Mouse (Mus musculus) midbrain, embryonic 14.5 days (tissue): ENCODE results near the gene Bak1. TPM values are rescaled to one million over a fixed set of nuclear protein-coding genes. Genes with fewer than 3 reads are reported as not detected.
A peak's percentile ranks its signal among the peaks of the same experiment; 100 is the strongest.

Experiments
- ATAC-seq: fragments of 200-750 bp; cut with Nextera tagmentation; 2 replicates; pipeline ENCODE4 v1.8.0; 2017; ENCODE audit warnings: moderate number of reproducible peaks, moderate library complexity; ENCODE audit not compliant: low FRiP score, low TSS enrichment
- DNase-seq: peaks from one replicate; pipeline ENCODE4 v3.0.0-alpha.2; 2015
- H3K27ac ChIP-seq: fragments of 300-500 bp; sonication (generic); replicated peaks from 2 replicates; pipeline ENCODE4 v1.5.1; 2014; ENCODE audit warnings: mild to moderate bottlenecking, low read depth, low read length, moderate library complexity
- H3K27me3 ChIP-seq: fragments of 300-500 bp; sonication (generic); 2 replicates; pipeline ENCODE4 v1.6.1; 2014; ENCODE audit warnings: low read length, control low read depth, mixed read lengths; ENCODE audit not compliant: control insufficient read depth, insufficient read depth
- H3K36me3 ChIP-seq: fragments of 300-500 bp; sonication (generic); 2 replicates; pipeline ENCODE4 v1.6.1; 2014; ENCODE audit warnings: low read length, control low read depth; ENCODE audit not compliant: control insufficient read depth, insufficient read depth
- H3K4me1 ChIP-seq: fragments of 300-500 bp; sonication (generic); 2 replicates; pipeline ENCODE4 v1.6.1; 2014; ENCODE audit warnings: mild to moderate bottlenecking, antibody characterized with exemption, low read length, control low read depth; ENCODE audit not compliant: control insufficient read depth, insufficient read depth
- H3K4me2 ChIP-seq: fragments of 300-500 bp; sonication (generic); 2 replicates; pipeline ENCODE4 v1.6.1; 2014; ENCODE audit warnings: mild to moderate bottlenecking, low read length, moderate library complexity
- H3K4me3 ChIP-seq: fragments of 300-500 bp; sonication (generic); replicated peaks from 2 replicates; pipeline ENCODE4 v1.5.1; 2014; ENCODE audit warnings: low read depth, low read length
- H3K9ac ChIP-seq: fragments of 300-500 bp; sonication (generic); replicated peaks from 2 replicates; pipeline ENCODE4 v1.6.1; 2014; ENCODE audit warnings: mild to moderate bottlenecking, low read length, moderate library complexity
- H3K9me3 ChIP-seq: fragments of 300-500 bp; sonication (generic); 2 replicates; pipeline ENCODE4 v1.6.1; 2016; ENCODE audit warnings: low read length, control low read depth, mixed read lengths; ENCODE audit not compliant: control insufficient read depth
- WGBS: fragments of 180-500 bp; shearing (Covaris S2); extraction: QIAGEN DNeasy Blood & Tissue Kit; methylation state at CpG from one replicate; pipeline ENCODE4 v1.1.7; 2014; 5-methylcytosine and 5-hydroxymethylcytosine counted together
- polyA plus RNA-seq: library from polyadenylated mRNA; unstranded; fragments of >200 nt; fragmentation: Nextera tagmentation; extraction: Ambion mirVana; gene quantifications from 2 replicates; pipeline ENCODE4 v1.2.1, GENCODE M21; 2014

Gene Bak1
- polyA plus RNA-seq, 1 experiment from 2014 or later: 5.8 TPM

DNA sequence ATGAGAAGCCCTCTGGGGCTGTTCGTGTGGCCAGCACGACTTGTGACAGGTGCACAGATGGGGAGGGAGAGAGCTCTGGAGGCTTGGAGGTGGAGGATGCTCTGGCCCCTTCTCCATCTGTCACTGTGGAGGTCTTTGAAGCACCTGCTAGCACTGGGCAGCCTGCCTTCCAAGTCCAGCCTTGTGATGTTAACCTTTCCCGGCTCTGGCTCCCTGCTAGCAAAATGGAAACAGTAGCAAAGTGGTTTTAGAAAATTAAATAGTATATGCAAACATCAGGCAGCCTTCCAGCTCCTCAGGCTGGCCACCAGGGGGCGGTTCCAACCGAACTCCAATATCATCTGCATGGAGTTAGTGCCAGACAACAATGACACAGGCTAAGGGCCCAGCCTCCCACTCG is 42.8 kb upstream of the Bak1 start:
- Histone ChIP-seq H3K36me3 (no peaks in the 10 kb centered on the region), H3K4me2 (no peak overlapping the region), H3K9ac (no peak overlapping the region), H3K4me1 (peaks cover 6% of the 10 kb centered on the region; the same call in 1 of the 2 replicates), H3K4me3 (no peak overlapping the region), H3K9me3 (no peaks in the 10 kb centered on the region), H3K27ac (no peak overlapping the region), H3K27me3 (no peaks in the 10 kb centered on the region)
- DNase-seq (peak; percentile 53), ATAC-seq (no peak)
- 41% methylated on average over 6 of the region's 6 CpGs for WGBS

- peaks cover 6% of the 10 kb centered on the region; the same call in 1 of the 2 replicates for H3K4me1 ChIP-seq
- DNase-seq (no peak), ATAC-seq (no peak)
- H3K9ac ChIP-seq: no peak overlapping the region
- no peak overlapping the region for H3K4me2 ChIP-seq
- H3K36me3 ChIP-seq: no peaks in the 10 kb centered on the region
- no peak overlapping the region for H3K27ac ChIP-seq
- 92% methylated on average over 7 of the region's 7 CpGs for WGBS
- no peak overlapping the region for H3K4me3 ChIP-seq
- no peaks in the 10 kb centered on the region for H3K9me3 ChIP-seq
- H3K27me3 ChIP-seq: no peaks in the 10 kb centered on the region
Observed at GRCm38 (mm10) chr17:27070913-27071312, 42.1 kb upstream of the Bak1 start.

DNA sequence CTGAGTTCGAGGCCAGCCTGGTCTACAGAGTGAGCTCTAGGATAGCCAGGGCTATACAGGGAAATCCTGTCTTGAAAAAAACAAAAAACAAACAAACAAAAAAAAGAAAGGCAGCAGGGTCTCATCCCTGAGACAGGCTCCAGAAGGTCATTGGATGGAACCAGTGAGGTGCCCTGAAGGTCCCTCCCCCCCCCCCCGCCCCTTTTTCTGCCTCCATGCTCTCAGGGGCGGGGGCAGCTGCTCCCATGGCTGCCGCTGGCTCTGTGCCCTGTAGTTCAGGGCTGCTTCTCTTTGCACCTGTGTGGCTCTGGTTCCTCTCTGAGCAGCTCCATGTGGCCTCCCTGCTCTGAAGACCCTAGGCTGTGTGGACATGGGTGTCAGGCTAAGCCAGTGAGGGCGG is 40.3 kb upstream of the Bak1 start:
- no peaks in the 10 kb centered on the region for H3K9me3 ChIP-seq
- peaks cover 6% of the 10 kb centered on the region; the same call in 1 of the 2 replicates for H3K4me1 ChIP-seq
- H3K36me3 ChIP-seq: no peaks in the 10 kb centered on the region
- H3K9ac ChIP-seq: no peak overlapping the region; the same call in 1 of the 2 replicates
- H3K27me3 ChIP-seq: no peaks in the 10 kb centered on the region
- no peak overlapping the region for H3K4me2 ChIP-seq
- H3K4me3 ChIP-seq: no peak overlapping the region
- no peak for DNase-seq
- WGBS: 73% methylated on average over 5 of the region's 5 CpGs
- H3K27ac ChIP-seq: peak overlapping the region; percentile 47; the same call in 1 of the 2 replicates
- no peak for ATAC-seq

GRCm38 (mm10) chr17:27066065-27066464 is 37.3 kb upstream of the Bak1 start:
- H3K36me3 ChIP-seq: no peaks in the 10 kb centered on the region
- no peaks in the 10 kb centered on the region for H3K27me3 ChIP-seq
- peaks cover 6% of the 10 kb centered on the region; the same call in 1 of the 2 replicates for H3K4me1 ChIP-seq
- H3K27ac ChIP-seq: no peak overlapping the region
- no peaks in the 10 kb centered on the region for H3K9me3 ChIP-seq
- no peak overlapping the region for H3K4me2 ChIP-seq
- no peak for ATAC-seq
- no peak overlapping the region for H3K4me3 ChIP-seq
- WGBS: 82% methylated on average over 7 of the region's 7 CpGs
- no peak overlapping the region for H3K9ac ChIP-seq
- no peak for DNase-seq

GRCm38 (mm10) chr17:27064195-27064594 is 35.4 kb upstream of the Bak1 start:
- WGBS: 72% methylated on average over 2 of the region's 2 CpGs
- no peaks in the 10 kb centered on the region; the same call in 1 of the 2 replicates for H3K27me3 ChIP-seq
- no peak for DNase-seq

DNA sequence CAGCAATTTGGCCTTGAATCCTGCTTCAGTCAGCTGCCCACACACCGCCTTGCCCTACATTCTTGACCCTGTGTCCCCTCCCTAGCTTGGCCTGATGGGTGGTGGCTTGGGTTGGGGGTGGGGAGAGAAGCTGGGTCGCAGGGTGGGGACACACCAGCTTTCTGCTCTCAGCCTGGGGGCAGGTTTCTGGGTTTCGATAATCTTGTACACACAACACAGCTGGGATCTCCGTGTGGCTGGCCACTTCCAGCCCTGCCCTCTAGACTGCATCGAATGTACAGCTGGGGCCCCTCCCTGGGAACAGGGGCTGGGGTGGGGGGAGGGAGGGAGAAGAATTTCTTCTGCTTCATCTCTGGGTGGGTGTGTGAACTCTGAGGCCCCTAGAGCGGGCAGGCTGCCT is 34.9 kb upstream of the Bak1 start:
- H3K4me3 ChIP-seq: no peak overlapping the region
- no peak overlapping the region for H3K4me2 ChIP-seq
- ATAC-seq (no peak), DNase-seq (no peak)
- H3K36me3 ChIP-seq: no peaks in the 10 kb centered on the region
- no peaks in the 10 kb centered on the region for H3K4me1 ChIP-seq
- H3K27me3 ChIP-seq: peaks cover 5% of the 10 kb centered on the region; the same call in 1 of the 2 replicates
- WGBS: 59% methylated on average over 6 of the region's 6 CpGs
- H3K9me3 ChIP-seq: no peaks in the 10 kb centered on the region
- no peak overlapping the region for H3K27ac ChIP-seq
- no peak overlapping the region for H3K9ac ChIP-seq

More at GRCm38 (mm10) chr17:27064195-27064594, 35.4 kb upstream of the Bak1 start:
- Histone ChIP-seq H3K4me2 (no peak overlapping the region), H3K4me3 (no peak overlapping the region), H3K4me1 (no peaks in the 10 kb centered on the region), H3K9ac (no peak overlapping the region), H3K36me3 (no peaks in the 10 kb centered on the region), H3K27ac (no peak overlapping the region), H3K9me3 (no peaks in the 10 kb centered on the region)
- no peak for ATAC-seq

- Histone ChIP-seq H3K27me3 (peaks cover 11% of the 10 kb centered on the region), H3K4me2 (no peak overlapping the region), H3K27ac (no peak overlapping the region), H3K9me3 (no peaks in the 10 kb centered on the region), H3K9ac (no peak overlapping the region), H3K36me3 (no peaks in the 10 kb centered on the region), H3K4me1 (no peaks in the 10 kb centered on the region), H3K4me3 (no peak overlapping the region)
- WGBS: 90% methylated on average over 7 of the region's 7 CpGs
- ATAC-seq: no peak
- no peak for DNase-seq
Observed at GRCm38 (mm10) chr17:27062684-27063083, 33.9 kb upstream of the Bak1 start.

DNA sequence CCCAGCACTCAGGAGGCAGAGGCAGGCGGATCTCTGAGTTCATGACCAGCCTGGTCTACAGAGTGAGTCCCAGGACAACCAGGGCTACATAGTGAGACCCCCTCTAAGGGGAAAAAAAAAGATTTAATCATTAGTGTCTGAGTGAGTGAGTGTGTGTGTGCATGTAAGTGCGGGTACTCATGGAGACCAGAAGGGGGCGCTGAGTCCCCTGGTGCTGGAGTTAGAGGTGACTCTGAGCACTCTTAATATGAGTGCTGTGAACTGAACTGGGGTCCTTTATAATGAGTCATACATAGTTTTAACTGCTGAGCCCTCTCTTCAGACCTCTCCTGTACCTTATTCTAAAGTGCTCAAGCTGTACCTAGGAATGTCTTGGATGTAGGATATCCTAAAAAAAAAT is 32.9 kb upstream of the Bak1 start:
- Histone ChIP-seq H3K27me3 (peaks cover 21% of the 10 kb centered on the region), H3K9ac (no peak overlapping the region)
- 96% methylated on average over 3 of the region's 3 CpGs for WGBS

DNA sequence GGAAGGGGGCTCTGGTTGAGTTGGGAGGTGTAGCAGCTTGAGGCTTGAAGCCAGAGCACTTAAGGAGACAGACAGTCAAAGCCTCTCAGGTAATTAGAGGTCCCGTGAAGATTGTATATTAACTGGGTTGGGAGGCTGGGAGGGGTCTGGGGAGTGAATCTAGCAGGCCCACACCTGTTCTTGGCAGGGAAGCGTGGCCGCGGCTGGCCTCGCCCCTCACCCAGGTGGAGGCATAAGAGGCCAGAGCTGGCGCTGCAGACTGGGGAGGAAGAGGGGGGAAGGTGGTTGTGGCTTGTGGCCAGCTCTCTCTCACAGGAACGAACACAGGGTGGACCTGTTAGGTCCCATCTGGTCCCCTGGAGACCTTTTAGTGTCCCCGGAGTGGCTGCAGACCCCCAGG is 31.9 kb upstream of the Bak1 start:
- H3K9ac ChIP-seq: no peak overlapping the region
- 0 out of 2 replicates have a peak, but pooled peaks cover 7% of the 10 kb centered on the region for H3K4me1 ChIP-seq
- no peak overlapping the region for H3K4me2 ChIP-seq
- no peak for ATAC-seq
- peaks cover 31% of the 10 kb centered on the region for H3K27me3 ChIP-seq
- no peak overlapping the region for H3K4me3 ChIP-seq
- DNase-seq: no peak
- H3K36me3 ChIP-seq: no peaks in the 10 kb centered on the region
- H3K27ac ChIP-seq: no peak overlapping the region
- no peaks in the 10 kb centered on the region for H3K9me3 ChIP-seq
- 83% methylated on average over 8 of the region's 8 CpGs for WGBS

More for the DNA sequence above, 32.9 kb upstream of the Bak1 start:
- 0 out of 2 replicates have a peak, but pooled peaks cover 7% of the 10 kb centered on the region for H3K4me1 ChIP-seq
- H3K4me2 ChIP-seq: no peak overlapping the region
- no peak overlapping the region for H3K27ac ChIP-seq
- DNase-seq (no peak), ATAC-seq (no peak)
- H3K36me3 ChIP-seq: no peaks in the 10 kb centered on the region
- H3K4me3 ChIP-seq: no peak overlapping the region
- H3K9me3 ChIP-seq: no peaks in the 10 kb centered on the region
